Mouse (Mus musculus): ENCODE measurements around the gene Dclk3.

GRCm38 (mm10) chr9:111491280-111491679 lies 52.4 kb downstream of the Dclk3 start:
- TF ChIP-seq CTCF (IDR thresholded peaks at IDR 0.05) (no peak), POLR2A (IDR thresholded peaks at IDR 0.05; ENCODE audit: insufficient read depth, low read depth, low read length) (no peak), EP300 (IDR thresholded peaks at IDR 0.05; ENCODE audit: insufficient read depth, low read depth, low read length) (no peak)
